Mouse (Mus musculus) gastrocnemius, postnatal 14 days (tissue): Measurements from ENCODE around the gene Irf9. TPM values are rescaled to one million over a fixed set of nuclear protein-coding genes. Genes with fewer than 3 reads are reported as not detected.

Experiments used
- DNase-seq: peaks from one replicate; pipeline ENCODE4 v3.0.0; 2021; ENCODE audit warnings: mixed read lengths
- intact Hi-C: fragments of 180-260 bp; cut with DNase I; formaldehyde crosslinking; loops from one replicate; pipeline ENCODE4 v1.15.1; 2025; ENCODE audit warnings: low total_unique reads
- total RNA-seq, 2 experiments: library from RNA; stranded (reverse); gene quantifications; 2 replicates each; pipeline ENCODE4 v1.2.3; 2021

The Irf9 gene
- total RNA-seq, 2 experiments from 2014 or later = 3.9 to 4.8 TPM

GRCm38 (mm10) chr14:55643060-55643907, 39.9 kb downstream of the Irf9 start, which contains the start of gene Tm9sf1:
TSS of gene Tm9sf1 (minus strand) at chr14:55643806.
- intact Hi-C loops = no loop called here
- DNase-seq = peak; percentile 85

- DNase-seq = no peak
- intact Hi-C loops = no loop called here
Observed at GRCm38 (mm10) chr14:55644261-55644888, 41.0 kb downstream of the Irf9 start.

GRCm38 (mm10) chr14:55649884-55650283, 46.5 kb downstream of the Irf9 start, which contains the start of gene Tssk4:
TSS of gene Tssk4 (plus strand) at chr14:55650184.
- intact Hi-C loops = no loop called here
- DNase-seq = no peak

GRCm38 (mm10) chr14:55651528-55651927, 48.2 kb downstream of the Irf9 start:
- no peak for DNase-seq
- intact Hi-C loops = no loop called here

GRCm38 (mm10) chr14:55656935-55657334, 53.6 kb downstream of the Irf9 start:
- intact Hi-C loops = no loop called here

GRCm38 (mm10) chr14:55658011-55658410, 54.6 kb downstream of the Irf9 start:
- no peak for DNase-seq
- intact Hi-C loops = no loop called here

More at GRCm38 (mm10) chr14:55656935-55657334, 53.6 kb downstream of the Irf9 start:
- no peak for DNase-seq

Other genes with a start within 250 kb of the Irf9 start
- 10 to 100 TPM; 30.5 to 40.5 TPM for gene Dhrs4, start 124.8 kb upstream of the Irf9 start, total RNA-seq
- gene Carmil3, start 112.9 kb upstream of the Irf9 start, total RNA-seq = 1 to 10 TPM in 1 of 2 experiments, under 1 TPM in 1; 0.74 to 1.3 TPM
- gene Cpne6, start 93.1 kb upstream of the Irf9 start, total RNA-seq = under 1 TPM in 1 of 2 experiments, not detected in 1; 0.16 TPM
- not detected for gene Nrl, start 78.6 kb upstream of the Irf9 start, total RNA-seq
- 10 to 100 TPM; 11.5 to 13.8 TPM for gene Pck2, start 63.3 kb upstream of the Irf9 start, total RNA-seq
- 10 to 100 TPM; 76.5 to 87.8 TPM for gene Dcaf11, start 43.6 kb upstream of the Irf9 start, total RNA-seq
- not detected for gene A730061H03Rik, start 43.2 kb upstream of the Irf9 start, total RNA-seq
- 100 to 1,000 TPM; 415 to 455 TPM for gene Fitm1, start 28.0 kb upstream of the Irf9 start, total RNA-seq
- gene Psme1, start 25.4 kb upstream of the Irf9 start, total RNA-seq = 10 to 100 TPM; 48.3 to 49.7 TPM
- 10 to 100 TPM; 38.6 to 39.4 TPM for gene Emc9, start 18.3 kb upstream of the Irf9 start, total RNA-seq
- 10 to 100 TPM; 57.5 to 63.2 TPM for gene Psme2, start 12.5 kb upstream of the Irf9 start, total RNA-seq
- gene Rnf31, start 11.9 kb upstream of the Irf9 start, total RNA-seq = 10 to 100 TPM in 1 of 2 experiments, 1 to 10 TPM in 1; 9.4 to 11.7 TPM
- under 1 TPM; 0.53 to 0.72 TPM for gene Rec8, start 14.5 kb downstream of the Irf9 start, total RNA-seq
- 10 to 100 TPM; 52.5 to 62.0 TPM for gene Ipo4, start 32.4 kb downstream of the Irf9 start, total RNA-seq
- under 1 TPM; 0.27 to 0.96 TPM for gene Gm49378, start 34.3 kb downstream of the Irf9 start, total RNA-seq
- 10 to 100 TPM; 21.5 TPM for gene Tm9sf1, start 40.2 kb downstream of the Irf9 start, total RNA-seq
- gene Tssk4, start 46.6 kb downstream of the Irf9 start, total RNA-seq = under 1 TPM; 0.12 to 0.49 TPM
- 10 to 100 TPM; 17.8 to 19.7 TPM for gene Mdp1, start 56.9 kb downstream of the Irf9 start, total RNA-seq
- gene Gmpr2, start 68.4 kb downstream of the Irf9 start, total RNA-seq = 1 to 10 TPM; 4.0 to 4.3 TPM
- gene Nedd8, start 68.6 kb downstream of the Irf9 start, total RNA-seq = 100 to 1,000 TPM; 200 to 201 TPM
- 10 to 100 TPM; 10.3 to 11.2 TPM for gene Tinf2, start 78.2 kb downstream of the Irf9 start, total RNA-seq
- under 1 TPM; 0.16 to 0.35 TPM for gene Tgm1, start 110.4 kb downstream of the Irf9 start, total RNA-seq
- gene Rabggta, start 118.7 kb downstream of the Irf9 start, total RNA-seq = 1 to 10 TPM; 8.2 to 9.3 TPM
- 10 to 100 TPM; 28.5 to 30.2 TPM for gene Dhrs1, start 142.1 kb downstream of the Irf9 start, total RNA-seq
- 10 to 100 TPM; 12.1 to 13.9 TPM for gene Nop9, start 142.1 kb downstream of the Irf9 start, total RNA-seq
- gene Cideb, start 154.9 kb downstream of the Irf9 start, total RNA-seq = not detected
- under 1 TPM in 1 of 2 experiments, not detected in 1; 0.12 TPM for gene Ltb4r2, start 157.9 kb downstream of the Irf9 start, total RNA-seq
- under 1 TPM; 0.22 to 0.39 TPM for gene Ltb4r1, start 162.4 kb downstream of the Irf9 start, total RNA-seq
- 1 to 10 TPM; 7.1 to 8.6 TPM for gene Adcy4, start 180.5 kb downstream of the Irf9 start, total RNA-seq
- 1 to 10 TPM; 2.4 to 2.6 TPM for gene Ripk3, start 185.3 kb downstream of the Irf9 start, total RNA-seq
- gene Nfatc4, start 219.6 kb downstream of the Irf9 start, total RNA-seq = 1 to 10 TPM; 7.4 to 7.5 TPM